Mouse (Mus musculus): ENCODE measurements around the gene Cphx3.
"Not testable (repeated sequence)": the region's sequence is repeated elsewhere in the genome, so short reads cannot be mapped to it uniquely, and the experiment has no call there.

- not testable (repeated sequence) for TF ChIP-seq ZC3H11A (IDR thresholded peaks at IDR 0.05; ENCODE audit: borderline replicate concordance, low read depth, low read length); HCFC1 (IDR thresholded peaks at IDR 0.05; ENCODE audit: borderline replicate concordance, insufficient read depth, low read length)
Observed at GRCm38 (mm10) chr14:26035439-26035838, 46.7 kb upstream of the Cphx3 start.

Measured in ES-E14 (cell line).